Mouse (Mus musculus) bone marrow macrophage, adult 2 months (primary cell): ENCODE measurements at regions not wholly inside any gene's neighbourhood (a gene's known extent, or its start where the extent isn't known, plus 50 kb on each side); places are given as distances from the start of the nearest gene placed in this dataset.

ENCODE experiments used
- CTCF ChIP-seq: IDR thresholded peaks from 2 replicates; pipeline ENCODE4 v1.5.1; 2012; ENCODE audit warnings: low read depth, mild to moderate bottlenecking, low read length, moderate library complexity
- POLR2A ChIP-seq: IDR thresholded peaks from 2 replicates; pipeline ENCODE4 v1.6.1; 2012; ENCODE audit warnings: mild to moderate bottlenecking, low read depth, low read length, borderline replicate concordance

DNA sequence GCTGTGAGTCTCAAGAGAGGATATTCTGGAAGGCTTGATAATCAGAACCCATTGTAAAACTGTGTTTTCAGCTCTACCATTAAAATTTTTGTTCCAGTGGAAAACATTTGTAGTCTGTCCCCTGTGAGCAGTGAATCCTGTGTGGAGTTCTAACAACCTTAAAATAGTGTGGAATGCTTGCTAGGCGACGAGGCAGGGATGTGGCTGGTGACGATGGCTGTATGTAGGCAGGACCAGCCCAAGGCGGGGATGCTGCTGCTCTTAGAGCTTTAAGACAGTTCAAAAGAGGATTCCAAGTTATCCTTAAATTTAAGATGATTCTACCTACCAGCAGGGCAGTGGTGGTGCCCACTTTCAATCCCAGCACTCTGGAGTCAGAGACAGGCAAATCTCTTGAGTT, 1151.9 kb upstream of the A1bg start:
- no peak for TF ChIP-seq CTCF
- TF ChIP-seq POLR2A: no peak
